Mouse (Mus musculus) MEL (cell line): ENCODE results near the gene Skor1. TPM values are rescaled to one million over a fixed set of nuclear protein-coding genes. Genes with fewer than 3 reads are reported as not detected.

Source experiments
- DNase-seq: peaks from one replicate; pipeline ENCODE4 v3.0.0; 2011; ENCODE audit warnings: low read depth, low spot score
- H3K27ac ChIP-seq: 2 replicates; pipeline ENCODE4 v1.5.1; 2012; ENCODE audit warnings: low read depth, mild to moderate bottlenecking, control low read depth, low read length, moderate library complexity; ENCODE audit not compliant: control insufficient read depth
- H3K27me3 ChIP-seq, 2 experiments: fragments of 150-350 bp in 1 of 2; sonication (generic) in 1 of 2; 2 replicates each; pipeline ENCODE4 v1.6.1; 2012; ENCODE audit warnings: low read length in 2 of 2, mild to moderate bottlenecking in 2 of 2, improper control_type of control experiment in 1 of 2, moderate library complexity in 1 of 2; ENCODE audit not compliant: insufficient read depth in 2 of 2, control insufficient read depth in 1 of 2
- H3K36me3 ChIP-seq, 2 experiments: 2 replicates each; pipeline ENCODE4 v1.6.1; 2012 to 2014; ENCODE audit warnings: low read length in 2 of 2, improper control_type of control experiment in 1 of 2, inconsistent platforms in 1 of 2, mild to moderate bottlenecking in 1 of 2; ENCODE audit not compliant: insufficient read depth in 2 of 2, control insufficient read depth in 1 of 2
- H3K4me1 ChIP-seq, 2 experiments: fragments of 150-350 bp in 1 of 2; sonication (generic) in 1 of 2; 2 replicates each; pipeline ENCODE4 v1.6.1; 2012; ENCODE audit warnings: low read length in 2 of 2, improper control_type of control experiment in 1 of 2, mild to moderate bottlenecking in 1 of 2; ENCODE audit not compliant: insufficient read depth in 2 of 2, control insufficient read depth in 1 of 2
- H3K4me3 ChIP-seq, 2 experiments: fragments of 150-350 bp in 1 of 2; sonication (generic) in 1 of 2; 2 replicates each; pipeline ENCODE4 v1.5.1; 2012; ENCODE audit warnings: low read depth in 2 of 2, low read length in 2 of 2, mild to moderate bottlenecking in 2 of 2, moderate library complexity in 2 of 2, control low read depth in 1 of 2, improper control_type of control experiment in 1 of 2; ENCODE audit not compliant: control insufficient read depth in 1 of 2, insufficient read depth in 1 of 2
- H3K79me2 ChIP-seq: 2 replicates; pipeline ENCODE4 v1.6.1; 2012; ENCODE audit warnings: mild to moderate bottlenecking, low read length, moderate library complexity; ENCODE audit not compliant: control insufficient read depth, poor library complexity, insufficient read depth
- H3K9ac ChIP-seq: 2 replicates; pipeline ENCODE4 v1.6.1; 2012; ENCODE audit warnings: low read depth, mild to moderate bottlenecking, control low read depth, low read length, moderate library complexity; ENCODE audit not compliant: control insufficient read depth, poor library complexity, severe bottlenecking
- H3K9me3 ChIP-seq: fragments of 150-350 bp; sonication (generic); replicated peaks from 2 replicates; pipeline ENCODE4 v1.6.1; 2012; ENCODE audit warnings: mild to moderate bottlenecking, low read length, improper control_type of control experiment, moderate library complexity; ENCODE audit not compliant: insufficient read depth
- CHD2 ChIP-seq: IDR thresholded peaks from 2 replicates; pipeline ENCODE4 v1.6.1; 2011; ENCODE audit warnings: low read length, improper control_type of control experiment
- E2F4 ChIP-seq: IDR thresholded peaks from 2 replicates; pipeline ENCODE4 v1.6.1; 2011; ENCODE audit warnings: low read depth, low read length, improper control_type of control experiment, borderline replicate concordance
- ELF1 ChIP-seq: IDR thresholded peaks from 2 replicates; pipeline ENCODE4 v1.6.1; 2014; ENCODE audit warnings: low read depth, mild to moderate bottlenecking, inconsistent platforms, low read length, improper control_type of control experiment, moderate library complexity
- ETS1 ChIP-seq: IDR thresholded peaks from 2 replicates; pipeline ENCODE4 v1.6.1; 2012; ENCODE audit warnings: low read depth, mild to moderate bottlenecking, inconsistent platforms, low read length, improper control_type of control experiment, moderate library complexity
- GATA1 ChIP-seq: IDR thresholded peaks from 2 replicates; pipeline ENCODE4 v1.6.1; 2011; ENCODE audit warnings: low read depth, low read length, improper control_type of control experiment
- JUND ChIP-seq: IDR thresholded peaks from 2 replicates; pipeline ENCODE4 v1.6.1; 2011; ENCODE audit warnings: low read depth, mild to moderate bottlenecking, improper control_type of control experiment, low read length
- MXI1 ChIP-seq: IDR thresholded peaks from 2 replicates; pipeline ENCODE4 v1.6.1; 2011; ENCODE audit warnings: mild to moderate bottlenecking, low read depth, low read length, improper control_type of control experiment
- MYC ChIP-seq: IDR thresholded peaks from 2 replicates; pipeline ENCODE4 v1.6.1; 2011; ENCODE audit warnings: low read depth, mild to moderate bottlenecking, low read length, improper control_type of control experiment, moderate library complexity
- POLR2A ChIP-seq, 2 experiments: IDR thresholded peaks; 2 replicates each; pipeline ENCODE4 v1.6.1; 2011 to 2012; ENCODE audit warnings: low read length in 2 of 2, mild to moderate bottlenecking in 2 of 2, control low read depth in 1 of 2, improper control_type of control experiment in 1 of 2, low read depth in 1 of 2, moderate library complexity in 1 of 2; ENCODE audit not compliant: control insufficient read depth in 1 of 2, insufficient read depth in 1 of 2, poor library complexity in 1 of 2
- SIN3A ChIP-seq: IDR thresholded peaks from 2 replicates; pipeline ENCODE4 v1.6.1; 2012; ENCODE audit warnings: low read length, improper control_type of control experiment, inconsistent platforms
- TCF12 ChIP-seq: IDR thresholded peaks from 2 replicates; pipeline ENCODE4 v1.6.1; 2014; ENCODE audit warnings: low read depth, mild to moderate bottlenecking, inconsistent platforms, low read length, improper control_type of control experiment, moderate library complexity
- UBTF ChIP-seq: IDR thresholded peaks from 2 replicates; pipeline ENCODE4 v1.6.1; 2012; ENCODE audit warnings: low read depth, mild to moderate bottlenecking, inconsistent platforms, low read length, improper control_type of control experiment, moderate library complexity, borderline replicate concordance; ENCODE audit not compliant: insufficient read depth
- USF2 ChIP-seq, 2 experiments: IDR thresholded peaks; 2 replicates each; pipeline ENCODE4 v1.6.1; 2011 to 2012; ENCODE audit warnings: improper control_type of control experiment in 2 of 2, low read length in 2 of 2, borderline replicate concordance in 1 of 2, inconsistent platforms in 1 of 2, low read depth in 1 of 2, mild to moderate bottlenecking in 1 of 2; ENCODE audit not compliant: insufficient read depth in 1 of 2
- ZMIZ1 ChIP-seq: IDR thresholded peaks from 2 replicates; pipeline ENCODE4 v1.6.1; 2012; ENCODE audit warnings: low read depth, mild to moderate bottlenecking, inconsistent platforms, low read length, improper control_type of control experiment, moderate library complexity
- polyA plus RNA-seq, 2 experiments: library from polyadenylated mRNA; stranded (reverse) in 1 of 2; unstranded in 1 of 2; fragments of >175 nt in 1 of 2; fragments of >200 nt in 1 of 2; gene quantifications; 2 replicates each; pipeline versions ENCODE4 v1.2.1 to v1.2.4; 2012; ENCODE audit warnings: low replicate concordance in 2 of 2, low read depth in 1 of 2; ENCODE audit not compliant: insufficient read length in 2 of 2, insufficient read depth in 1 of 2, missing spikeins in 1 of 2
- total RNA-seq: library from RNA; depleted of rRNA; stranded (reverse); fragments of 300-350 nt; gene quantifications from 2 replicates; pipeline ENCODE4 v1.2.3, GENCODE M21; 2012; rRNA removed

Gene Skor1
- total and polyA plus RNA-seq, 3 experiments = 0.06 TPM; not detected in 2

DNA sequence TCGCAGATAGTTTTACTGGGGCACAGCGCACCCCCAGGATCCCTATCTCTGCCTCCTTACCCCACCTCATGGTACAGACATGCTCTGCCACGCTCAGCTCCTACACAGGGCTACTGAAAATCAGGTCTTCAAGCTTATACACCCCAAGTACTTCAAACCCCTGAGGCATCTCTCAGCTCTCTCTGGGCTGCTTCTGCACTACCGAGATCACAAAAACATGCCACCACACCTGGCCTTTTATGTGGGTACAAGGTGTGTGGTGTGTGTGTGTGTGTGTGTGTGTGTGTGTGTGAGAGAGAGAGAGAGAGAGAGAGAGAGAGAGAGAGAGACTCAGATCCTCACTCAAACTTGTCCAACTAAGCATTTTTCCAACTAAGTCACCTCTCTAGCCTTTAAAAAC lies 59.6 kb downstream of the Skor1 start:
- H3K4me1 ChIP-seq = no peaks in the 10 kb centered on the region
- H3K36me3 ChIP-seq = peaks cover 0 to 3% of the 10 kb centered on the region in 2 experiments; a peak in 1 of 4 replicates
- H3K9ac ChIP-seq = no peak overlapping the region
- no peaks in the 10 kb centered on the region for H3K79me2 ChIP-seq
- H3K27me3 ChIP-seq = peaks cover 11 to 23% of the 10 kb centered on the region in 2 experiments
- no peak for DNase-seq
- H3K9me3 ChIP-seq = no peaks in the 10 kb centered on the region
- H3K27ac ChIP-seq = no peak overlapping the region
- TF ChIP-seq E2F4 = no peak
- TF ChIP-seq GATA1 = no peak
- no peak for TF ChIP-seq CHD2
- no peak for TF ChIP-seq ETS1
- TF ChIP-seq SIN3A = no peak
- no peak for TF ChIP-seq TCF12
- TF ChIP-seq MYC = no peak
- TF ChIP-seq UBTF = no peak
- TF ChIP-seq MXI1 = no peak
- TF ChIP-seq ELF1 = no peak
- no peak for TF ChIP-seq ZMIZ1
- TF ChIP-seq JUND = no peak
- TF ChIP-seq POLR2A (IDR thresholded peaks at IDR 0.05; ENCODE audit: control insufficient read depth in 1 of 2, insufficient read depth in 1 of 2, low read depth in 1 of 2, low read length in 2 of 2, poor library complexity in 1 of 2) = no peak
- TF ChIP-seq USF2 (IDR thresholded peaks at IDR 0.05; ENCODE audit: borderline replicate concordance in 1 of 2, insufficient read depth in 1 of 2, low read depth in 1 of 2, low read length in 2 of 2) = no peak
- no peak overlapping the region for H3K4me3 ChIP-seq

Other genes with a start within 250 kb of the Skor1 start
- gene Pias1, start 161.0 kb downstream of the Skor1 start, total RNA-seq = 7.7 and 8.8 TPM in 2 replicates
- 10 to 100 TPM in 1 of 2 experiments, not detected in 1; 21.5 TPM for gene Pias1, start 161.0 kb downstream of the Skor1 start, polyA plus RNA-seq
- gene Map2k5, start 228.9 kb upstream of the Skor1 start, total RNA-seq = 8.7 and 9.6 TPM in 2 replicates
- gene Map2k5, start 228.9 kb upstream of the Skor1 start, polyA plus RNA-seq = 10 to 100 TPM in 1 of 2 experiments, not detected in 1; 29.1 TPM